Mouse (Mus musculus): Measurements from ENCODE around the gene Bbs9. TPM values are rescaled to one million over a fixed set of nuclear protein-coding genes. Genes with fewer than 3 reads are reported as not detected.
"Not testable (repeated sequence)": the region's sequence is repeated elsewhere in the genome, so short reads cannot be mapped to it uniquely, and the experiment has no call there.

The Bbs9 gene
- polyA plus RNA-seq, 1 experiment from 2014 or later, result 15.9 TPM

DNA sequence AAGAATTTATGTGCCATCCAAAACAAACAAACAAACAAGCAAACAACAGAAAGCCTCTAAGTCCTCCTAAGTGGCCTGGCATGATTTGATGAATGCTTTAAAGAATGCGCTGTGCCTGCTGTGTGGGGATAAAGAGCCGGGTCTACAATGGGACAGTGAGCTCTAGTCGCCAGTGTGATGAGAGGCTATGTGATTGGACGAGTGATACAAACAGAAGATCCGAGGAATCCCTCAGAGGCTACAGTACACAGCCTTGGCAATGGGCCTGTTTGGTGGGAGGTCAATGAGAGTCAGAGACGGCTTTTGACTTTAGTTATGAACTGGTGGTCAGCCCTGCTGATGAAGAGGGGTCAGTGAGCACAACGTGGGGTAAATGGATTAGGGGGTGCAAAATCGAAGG is 349.4 kb downstream of the Bbs9 start:
- 69% methylated on average over 8 of the region's 8 CpGs for WGBS
- Histone ChIP-seq H3K9ac (no peak overlapping the region), H3K9me3 (no peaks in the 10 kb centered on the region), H3K36me3 (no peaks in the 10 kb centered on the region), H3K27ac (no peak overlapping the region), H3K4me2 (replicated peaks) (no peak overlapping the region), H3K4me1 (peaks cover 21% of the 10 kb centered on the region), H3K27me3 (peaks cover 6% of the 10 kb centered on the region; the same call in 1 of the 2 replicates), H3K4me3 (no peak overlapping the region)
- ATAC-seq (ENCODE audit: low FRiP score, low read depth), result no peak

DNA sequence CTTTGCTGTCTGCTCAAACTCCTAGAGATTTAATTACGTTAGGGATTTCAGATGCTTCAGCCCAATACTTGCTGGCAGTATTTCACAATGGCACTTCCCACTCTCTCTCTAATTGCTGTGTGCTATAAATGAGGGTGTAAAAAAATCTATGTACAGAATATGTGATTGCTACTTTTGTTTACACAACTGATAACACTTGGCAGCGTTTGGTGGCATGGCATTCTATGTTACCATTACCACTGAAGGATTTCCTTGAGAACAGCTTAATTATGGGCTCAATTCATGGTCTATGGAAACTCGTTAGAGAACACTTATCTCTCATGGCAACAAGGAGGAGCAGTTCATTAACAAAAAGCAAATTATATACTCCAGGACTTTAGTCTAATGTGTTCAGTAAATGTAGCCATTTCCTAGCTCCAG is 351.1 kb downstream of the Bbs9 start:
- WGBS, result 47% methylated on average over 3 of the region's 3 CpGs

DNA sequence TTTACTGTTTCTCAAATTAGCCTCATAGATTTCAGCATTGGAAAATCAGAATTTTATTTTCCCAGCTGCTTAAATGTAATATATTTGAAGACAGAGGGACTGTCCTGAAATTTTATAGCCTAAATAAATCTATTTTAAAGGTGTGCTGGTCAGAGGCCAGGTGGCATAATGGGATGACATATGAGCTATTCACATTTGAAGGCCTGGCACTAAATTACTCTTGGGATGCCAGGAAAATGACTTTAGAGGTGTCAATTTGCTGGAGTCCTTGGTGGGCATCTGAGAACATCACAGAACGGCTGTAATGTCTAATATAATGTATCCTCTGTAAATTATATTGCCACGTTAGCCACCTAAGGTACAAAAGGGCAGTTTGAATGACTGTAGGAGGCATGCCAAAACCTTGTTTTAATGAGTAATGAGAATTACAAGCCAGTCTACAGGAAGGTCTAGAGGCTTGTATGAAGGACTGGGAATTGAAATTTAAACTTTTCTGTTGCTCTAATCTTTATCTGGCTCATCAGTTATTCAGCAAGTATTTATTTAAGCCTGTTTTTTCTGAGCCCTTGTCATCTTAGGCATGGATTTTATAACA is 351.8 kb downstream of the Bbs9 start:
- Histone ChIP-seq H3K27ac (no peak overlapping the region), H3K9me3 (no peaks in the 10 kb centered on the region), H3K4me2 (replicated peaks) (no peak overlapping the region), H3K4me3 (no peak overlapping the region), H3K36me3 (no peaks in the 10 kb centered on the region), H3K4me1 (peaks cover 34% of the 10 kb centered on the region), H3K9ac (no peak overlapping the region), H3K27me3 (peaks cover 6% of the 10 kb centered on the region; the same call in 1 of the 2 replicates)
- 25% methylated on average over 2 of the region's 2 CpGs for WGBS
- no peak for ATAC-seq (ENCODE audit: low FRiP score, low read depth)

More for the DNA sequence above, 351.1 kb downstream of the Bbs9 start:
- no peaks in the 10 kb centered on the region for H3K36me3 ChIP-seq
- H3K4me3 ChIP-seq, result no peak overlapping the region
- no peak for ATAC-seq (ENCODE audit: low FRiP score, low read depth)
- no peak overlapping the region for H3K4me2 ChIP-seq (replicated peaks)
- H3K9ac ChIP-seq, result no peak overlapping the region
- peaks cover 6% of the 10 kb centered on the region; the same call in 1 of the 2 replicates for H3K27me3 ChIP-seq
- H3K4me1 ChIP-seq, result peaks cover 32% of the 10 kb centered on the region
- no peaks in the 10 kb centered on the region for H3K9me3 ChIP-seq
- H3K27ac ChIP-seq, result no peak overlapping the region

DNA sequence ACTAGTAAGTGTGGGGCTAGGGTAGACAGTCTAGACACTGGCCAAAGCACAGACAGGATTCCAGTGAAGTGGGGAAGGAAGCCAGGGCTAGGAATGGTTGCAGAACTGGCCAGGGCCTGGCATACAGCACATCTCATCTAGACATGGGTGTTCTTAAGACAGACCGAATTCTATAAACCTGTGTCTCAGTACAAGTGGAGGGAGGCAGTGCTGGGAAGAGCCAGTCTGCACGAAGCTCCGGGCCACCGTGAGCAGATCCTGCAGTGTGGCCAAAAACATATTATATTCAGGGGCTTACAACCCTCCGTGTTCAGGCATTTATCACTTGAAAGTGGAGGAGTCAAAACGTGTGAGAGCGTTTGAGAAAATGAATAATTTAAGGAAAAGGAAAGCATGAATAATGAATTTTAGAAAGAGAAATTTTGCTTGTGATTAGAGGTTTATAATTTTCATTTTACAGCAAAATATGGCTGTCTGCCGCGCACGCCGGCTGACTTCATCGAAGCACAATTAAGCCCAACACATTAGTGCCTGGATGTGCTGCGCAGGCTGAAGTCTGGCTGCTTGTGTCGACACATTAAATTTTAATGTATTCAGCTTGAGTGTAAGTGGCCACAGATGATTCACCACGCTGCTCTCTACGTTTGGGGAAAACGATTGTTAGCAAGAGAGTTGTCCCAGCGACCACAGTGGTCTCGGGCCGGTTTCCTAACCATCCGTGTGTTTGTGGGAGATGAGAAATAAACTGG is 353.9 kb downstream of the Bbs9 start:
- H3K27me3 ChIP-seq, result peaks cover 6% of the 10 kb centered on the region; the same call in 1 of the 2 replicates

DNA sequence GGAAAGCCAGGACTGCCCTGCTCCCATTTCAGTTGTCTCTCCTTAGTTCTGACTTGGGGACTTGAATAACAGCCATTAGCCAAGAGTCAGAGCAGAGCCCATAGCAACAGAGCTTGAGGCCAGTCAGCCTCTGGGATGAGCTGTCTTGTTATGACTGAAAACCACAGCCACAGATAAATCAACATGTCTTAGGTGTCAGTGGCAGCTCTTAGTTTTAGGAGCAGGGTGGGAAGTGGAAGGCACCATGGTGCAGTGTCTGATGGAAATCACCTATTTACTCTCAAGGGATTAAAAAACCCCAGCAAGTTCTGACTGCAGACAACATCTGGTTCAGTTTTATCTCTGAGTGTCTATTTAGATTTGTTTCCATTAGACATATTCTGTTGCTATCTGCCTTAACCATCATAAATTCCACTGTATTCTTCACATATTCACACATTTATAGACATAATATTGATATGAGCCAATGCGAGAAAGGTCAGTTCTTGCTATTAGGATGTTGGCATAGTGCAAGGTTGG is 359.5 kb downstream of the Bbs9 start:
- H3K4me1 ChIP-seq, result peaks cover 34% of the 10 kb centered on the region
- WGBS, result 95% methylated on average over 1 of the region's 1 CpGs
- ATAC-seq (ENCODE audit: low FRiP score, low read depth), result no peak
- no peak overlapping the region for H3K27ac ChIP-seq
- H3K4me3 ChIP-seq, result no peak overlapping the region
- H3K27me3 ChIP-seq, result no peaks in the 10 kb centered on the region
- no peaks in the 10 kb centered on the region for H3K9me3 ChIP-seq
- no peak overlapping the region for H3K4me2 ChIP-seq (replicated peaks)
- H3K36me3 ChIP-seq, result no peaks in the 10 kb centered on the region
- no peak overlapping the region for H3K9ac ChIP-seq

More for the DNA sequence above, 353.9 kb downstream of the Bbs9 start:
- peaks cover 39% of the 10 kb centered on the region for H3K4me1 ChIP-seq
- no peak overlapping the region for H3K4me3 ChIP-seq
- no peak overlapping the region for H3K27ac ChIP-seq
- WGBS, result 53% methylated on average over 21 of the region's 21 CpGs
- H3K9me3 ChIP-seq, result no peaks in the 10 kb centered on the region
- H3K9ac ChIP-seq, result no peak overlapping the region; the same call in 1 of the 2 replicates
- no peak for ATAC-seq (ENCODE audit: low FRiP score, low read depth)
- no peaks in the 10 kb centered on the region for H3K36me3 ChIP-seq
- H3K4me2 ChIP-seq (replicated peaks), result no peak overlapping the region

DNA sequence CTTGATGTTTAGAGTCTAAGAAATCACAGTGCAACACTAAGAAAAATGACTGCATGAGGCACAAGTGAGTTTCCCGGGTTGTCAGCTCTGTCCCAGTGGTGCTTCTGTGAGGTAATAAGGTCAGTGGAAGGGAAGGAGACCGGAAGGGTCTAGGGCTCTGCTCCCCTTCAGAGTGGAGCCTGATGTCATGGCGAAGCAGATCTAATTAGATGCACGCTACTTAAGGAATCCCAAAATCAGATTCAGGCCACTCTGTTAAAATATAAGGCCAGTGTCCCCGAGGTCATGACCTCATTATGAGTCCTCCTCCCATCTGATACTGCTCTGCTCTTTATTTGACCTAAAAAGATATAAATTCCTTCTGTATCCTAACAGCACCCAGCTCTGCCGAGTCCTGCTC is 361.5 kb downstream of the Bbs9 start:
- H3K36me3 ChIP-seq, result no peaks in the 10 kb centered on the region
- no peak overlapping the region for H3K9ac ChIP-seq
- no peak overlapping the region for H3K4me3 ChIP-seq
- H3K4me2 ChIP-seq (replicated peaks), result no peak overlapping the region
- H3K4me1 ChIP-seq, result peaks cover 23% of the 10 kb centered on the region
- H3K27ac ChIP-seq, result no peak overlapping the region
- H3K27me3 ChIP-seq, result no peaks in the 10 kb centered on the region
- no peaks in the 10 kb centered on the region for H3K9me3 ChIP-seq
- WGBS, result 45% methylated on average over 6 of the region's 6 CpGs
- ATAC-seq (ENCODE audit: low FRiP score, low read depth), result no peak

DNA sequence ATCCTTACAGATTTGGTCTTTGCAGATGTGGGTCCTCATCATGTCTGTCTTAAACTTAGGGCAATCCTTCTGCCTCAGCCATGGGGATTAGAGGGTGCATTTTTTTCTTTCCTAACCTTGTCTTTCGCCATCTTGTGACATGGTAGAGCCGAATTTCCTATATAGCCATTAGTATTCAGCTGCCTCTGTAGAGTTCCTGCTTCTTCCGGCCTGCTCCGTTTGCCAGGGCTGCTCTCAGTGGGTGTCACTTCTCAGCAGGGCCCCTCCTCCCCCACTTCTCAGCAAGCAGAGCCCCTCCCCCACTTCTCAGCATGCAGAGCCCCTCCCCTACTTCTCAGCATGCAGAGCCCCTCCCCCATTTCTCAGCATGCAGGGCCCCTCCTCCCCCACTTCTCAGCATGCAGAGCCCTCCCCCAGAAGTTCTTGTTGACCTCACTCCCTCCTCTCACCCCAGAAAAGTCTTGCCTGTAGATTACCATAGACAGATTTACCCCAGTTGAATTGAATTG is 362.2 kb downstream of the Bbs9 start:
- no peak for ATAC-seq (ENCODE audit: low FRiP score, low read depth)
- peaks cover 23% of the 10 kb centered on the region for H3K4me1 ChIP-seq
- H3K9ac ChIP-seq, result no peak overlapping the region
- no peak overlapping the region for H3K4me2 ChIP-seq (replicated peaks)
- H3K27ac ChIP-seq, result no peak overlapping the region
- no peaks in the 10 kb centered on the region for H3K36me3 ChIP-seq
- H3K27me3 ChIP-seq, result no peaks in the 10 kb centered on the region
- no peaks in the 10 kb centered on the region for H3K9me3 ChIP-seq
- H3K4me3 ChIP-seq, result no peak overlapping the region
- 28% methylated on average over 4 of the region's 4 CpGs for WGBS

DNA sequence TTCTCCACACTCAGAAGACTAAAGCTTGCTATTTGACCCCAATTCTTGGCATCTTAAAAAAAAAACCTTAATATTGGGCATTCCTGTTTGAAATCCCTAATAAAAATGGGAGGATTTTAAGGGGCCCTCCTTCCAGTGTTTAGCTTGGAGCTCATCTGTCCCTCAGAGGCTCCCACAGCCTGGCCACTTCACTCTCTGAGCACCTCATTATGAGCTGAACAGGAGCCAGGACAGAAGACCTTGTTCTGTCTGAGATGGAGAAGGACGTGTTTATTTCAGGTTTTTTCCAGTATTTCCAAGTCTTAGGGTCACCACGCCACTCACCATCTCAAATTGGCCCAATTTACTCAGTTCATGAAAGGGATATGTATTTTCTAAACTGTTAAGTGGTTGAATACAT is 370.5 kb downstream of the Bbs9 start:
- ATAC-seq (ENCODE audit: low FRiP score, low read depth), result no peak
- 87% methylated on average over 2 of the region's 2 CpGs for WGBS
- Histone ChIP-seq H3K9ac (no peak overlapping the region), H3K4me1 (no peaks in the 10 kb centered on the region), H3K36me3 (no peaks in the 10 kb centered on the region), H3K9me3 (no peaks in the 10 kb centered on the region), H3K4me3 (no peak overlapping the region), H3K27me3 (no peaks in the 10 kb centered on the region), H3K4me2 (replicated peaks) (no peak overlapping the region), H3K27ac (no peak overlapping the region)

DNA sequence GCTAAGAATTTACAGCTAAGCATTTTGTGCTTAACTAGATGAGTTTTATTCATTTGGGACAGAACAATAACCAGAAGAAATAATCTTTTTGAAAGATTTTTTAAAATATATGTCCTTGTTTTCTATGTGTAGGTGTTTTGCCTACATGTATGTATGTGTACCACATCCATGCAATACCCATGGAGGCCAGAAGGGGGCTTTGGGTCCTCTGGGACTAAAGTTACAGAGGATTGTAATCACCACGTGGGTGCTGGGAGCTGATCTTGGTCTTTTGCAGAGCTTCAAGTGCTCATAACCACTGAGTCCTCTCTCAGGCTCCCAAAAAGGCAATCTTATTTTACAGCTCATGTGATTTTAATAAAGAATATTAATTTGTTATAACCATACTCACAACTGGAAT is 371.3 kb downstream of the Bbs9 start:
- WGBS, result 74% methylated on average over 1 of the region's 1 CpGs
- no peaks in the 10 kb centered on the region for H3K9me3 ChIP-seq
- no peaks in the 10 kb centered on the region for H3K36me3 ChIP-seq
- no peak overlapping the region for H3K9ac ChIP-seq
- H3K27ac ChIP-seq, result no peak overlapping the region
- no peaks in the 10 kb centered on the region for H3K4me1 ChIP-seq
- H3K4me3 ChIP-seq, result no peak overlapping the region
- no peaks in the 10 kb centered on the region for H3K27me3 ChIP-seq
- no peak overlapping the region for H3K4me2 ChIP-seq (replicated peaks)
- ATAC-seq (ENCODE audit: low FRiP score, low read depth), result no peak

DNA sequence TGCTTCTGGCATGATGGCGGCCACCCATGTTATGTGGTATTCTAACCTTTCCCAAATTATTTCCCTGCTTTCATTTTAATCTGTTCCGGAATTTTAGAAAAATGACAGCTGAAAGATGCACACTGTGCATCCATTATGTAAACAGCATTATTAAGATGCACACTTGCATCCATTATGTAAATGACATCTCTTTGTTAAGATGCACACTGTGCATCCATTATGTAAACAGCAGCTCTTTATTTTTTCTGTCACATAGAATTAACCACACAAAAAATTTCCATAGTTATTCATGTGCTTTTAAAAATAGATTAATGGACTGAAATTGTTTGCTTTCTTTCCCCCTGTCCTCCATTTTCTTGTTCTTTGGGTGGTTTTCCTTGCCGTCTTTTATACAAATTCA is 373.3 kb downstream of the Bbs9 start:
- no peak for ATAC-seq (ENCODE audit: low FRiP score, low read depth)
- H3K27ac ChIP-seq, result no peak overlapping the region
- no peak overlapping the region for H3K4me2 ChIP-seq (replicated peaks)
- H3K27me3 ChIP-seq, result no peaks in the 10 kb centered on the region
- H3K4me1 ChIP-seq, result no peaks in the 10 kb centered on the region
- H3K9me3 ChIP-seq, result no peaks in the 10 kb centered on the region
- no peaks in the 10 kb centered on the region for H3K36me3 ChIP-seq
- H3K4me3 ChIP-seq, result no peak overlapping the region
- no peak overlapping the region for H3K9ac ChIP-seq
- 92% methylated on average over 3 of the region's 3 CpGs for WGBS

DNA sequence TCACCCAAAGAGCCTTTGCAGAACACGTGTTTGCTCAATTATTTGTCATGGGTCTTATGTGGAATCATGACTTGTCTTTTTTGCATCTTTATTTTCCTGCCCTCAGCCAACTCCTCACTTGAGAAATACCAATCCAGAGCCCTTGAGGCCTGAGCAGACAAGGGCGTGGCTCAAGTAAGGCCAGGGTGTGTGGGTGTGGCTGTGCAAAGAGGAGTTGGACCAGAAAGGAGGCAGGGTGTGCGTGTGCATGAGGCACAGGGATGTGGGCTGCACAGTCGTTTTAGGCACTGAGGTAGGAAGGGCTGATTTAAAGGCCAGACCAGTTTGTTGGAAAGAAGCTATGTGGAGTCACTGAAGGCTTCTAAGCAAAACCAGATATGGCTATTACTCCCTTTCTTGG is 373.7 kb downstream of the Bbs9 start:
- H3K4me2 ChIP-seq (replicated peaks), result no peak overlapping the region
- H3K4me1 ChIP-seq, result no peaks in the 10 kb centered on the region
- no peak overlapping the region for H3K9ac ChIP-seq
- H3K27ac ChIP-seq, result no peak overlapping the region
- H3K9me3 ChIP-seq, result no peaks in the 10 kb centered on the region
- H3K4me3 ChIP-seq, result no peak overlapping the region
- ATAC-seq (ENCODE audit: low FRiP score, low read depth), result no peak
- WGBS, result 76% methylated on average over 4 of the region's 4 CpGs
- H3K36me3 ChIP-seq, result no peaks in the 10 kb centered on the region
- no peaks in the 10 kb centered on the region for H3K27me3 ChIP-seq

DNA sequence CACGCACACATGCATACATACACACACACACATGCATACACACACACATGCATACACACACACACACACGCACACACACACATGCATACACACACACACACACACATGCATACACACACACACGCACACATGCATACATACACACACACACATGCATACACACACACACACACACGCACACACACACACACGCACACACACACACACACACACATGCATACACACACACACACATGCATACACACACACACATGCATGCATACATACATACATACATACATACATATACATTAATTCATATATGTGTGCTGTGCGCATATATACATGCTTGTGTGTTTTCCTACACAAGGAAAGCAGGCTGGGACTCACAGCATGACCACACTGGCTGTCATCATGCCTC is 393.6 kb downstream of the Bbs9 start:
- H3K4me2 ChIP-seq (replicated peaks); H3K9ac ChIP-seq; H3K9me3 ChIP-seq; H3K27ac ChIP-seq; H3K36me3 ChIP-seq; H3K4me3 ChIP-seq; H3K27me3 ChIP-seq; ATAC-seq (ENCODE audit: low FRiP score, low read depth): not testable (repeated sequence)
- peaks cover 45% of the 10 kb centered on the region for H3K4me1 ChIP-seq
- WGBS, result 81% methylated on average over 5 of the region's 6 CpGs

All from limb, embryonic 13.5 days (tissue).